Mouse (Mus musculus) brain, embryonic 18.5 days (tissue): ENCODE results near the gene Myh7b.

ENCODE experiments used
- DNase-seq: peaks from one replicate; pipeline ENCODE4 v3.0.0-alpha.2; 2012; ENCODE audit warnings: low read depth, low spot score

The Myh7b gene

GRCm38 (mm10) chr2:155683821-155684220, 72.8 kb downstream of the Myh7b start:
- DNase-seq = no peak
